Mouse (Mus musculus) leukemia stem cell, adult 10-12 weeks (primary cell): ENCODE results near the gene Hgf. TPM values are rescaled to one million over a fixed set of nuclear protein-coding genes. Genes with fewer than 3 reads are reported as not detected.

Experiments
- polyA plus RNA-seq: library from polyadenylated mRNA; stranded (reverse); fragments of >175 nt; gene quantifications from 2 replicates; pipeline ENCODE4 v1.2.3, GENCODE M21; 2012; ENCODE audit warnings: low replicate concordance

The Hgf gene
- polyA plus RNA-seq = not detected in 2 replicates

GRCm38 (mm10) chr5:16553304-16554047, at the start of gene Hgf:
Hgf (plus strand) TSS chr5:16553495.

Other genes starting within 250 kb of the Hgf start
- gene Gm28710, start 238.3 kb downstream of the Hgf start, polyA plus RNA-seq = not detected in 2 replicates